Mouse (Mus musculus) cortical plate, adult 2 months (tissue): Measurements from ENCODE around the gene Lrrn3.

Experiments used
- CTCF ChIP-seq: fragments of 200-500 bp; IDR thresholded peaks from 2 replicates; pipeline ENCODE4 v1.5.1; 2011; ENCODE audit warnings: mild to moderate bottlenecking, control low read depth, low read length; ENCODE audit not compliant: insufficient read depth; ENCODE audit errors: extremely low read depth
- POLR2A ChIP-seq: fragments of 200-500 bp; IDR thresholded peaks from 2 replicates; pipeline ENCODE4 v1.6.1; 2011; ENCODE audit warnings: mild to moderate bottlenecking, low read length, control low read depth; ENCODE audit not compliant: insufficient read depth; ENCODE audit errors: extremely low read depth

- TF ChIP-seq CTCF = no peak
- no peak for TF ChIP-seq POLR2A
These were observed 42.2 kb upstream of the Lrrn3 start for GRCm38 (mm10) chr12:41528410-41528809.
